Mouse (Mus musculus) liver, adult 10 weeks (tissue): ENCODE results near the gene Slc7a12. TPM values are rescaled to one million over a fixed set of nuclear protein-coding genes. Genes with fewer than 3 reads are reported as not detected.

Experiments used
- polyA plus RNA-seq: library from polyadenylated mRNA; stranded (reverse); fragments of 350-450 nt; fragmentation: Illumina TruSeq; extraction: RNeasy Lipid Tissue Mini Kit (QIAGEN cat#74804); gene quantifications from one replicate; pipeline ENCODE4 v1.2.3, GENCODE M21; 2014; ENCODE audit warnings: low read depth, low replicate concordance

Gene Slc7a12
- polyA plus RNA-seq = not detected

DNA sequence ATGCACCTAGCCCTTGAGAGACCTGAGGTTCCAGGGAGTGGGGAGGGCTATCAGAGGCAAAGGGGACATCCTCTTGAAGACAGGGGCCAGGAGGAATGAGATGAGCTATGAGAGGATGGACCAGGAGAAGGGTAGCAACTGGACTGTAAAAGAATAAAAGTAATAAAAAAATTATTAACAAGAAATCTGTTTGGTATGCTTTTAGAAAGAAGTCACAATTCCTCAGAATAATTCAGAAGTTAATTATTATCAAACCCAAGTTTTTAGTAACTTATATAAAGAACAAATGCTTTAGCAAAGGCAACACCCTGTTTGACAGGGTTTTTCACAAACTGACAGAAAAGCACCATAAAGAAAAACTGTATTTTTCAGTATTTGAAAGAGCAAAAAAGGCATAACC is at the start of gene Slc7a12:
Gene Slc7a12, plus strand, starts transcription at position 301 of the 400 bp plus-strand sequence.

Other genes starting within 250 kb of the Slc7a12 start
- gene 1810022K09Rik, start 130.6 kb downstream of the Slc7a12 start, polyA plus RNA-seq = 354 TPM
- 0.98 TPM for gene Car13, start 161.0 kb downstream of the Slc7a12 start, polyA plus RNA-seq